Mouse (Mus musculus) gastrocnemius, postnatal 14 days (tissue): ENCODE measurements around the gene Nono. TPM values are rescaled to one million over a fixed set of nuclear protein-coding genes. Genes with fewer than 3 reads are reported as not detected.
"Not testable (repeated sequence)": the region's sequence is repeated elsewhere in the genome, so short reads cannot be mapped to it uniquely, and the experiment has no call there.

Experiments used
- DNase-seq: peaks from one replicate; pipeline ENCODE4 v3.0.0; 2021; ENCODE audit warnings: mixed read lengths
- intact Hi-C: fragments of 180-260 bp; cut with DNase I; formaldehyde crosslinking; loops from one replicate; pipeline ENCODE4 v1.15.1; 2025; ENCODE audit warnings: low total_unique reads
- total RNA-seq, 2 experiments: library from RNA; stranded (reverse); gene quantifications; 2 replicates each; pipeline ENCODE4 v1.2.3; 2021

The Nono gene
- total RNA-seq, 2 experiments from 2014 or later = 63.1 to 68.9 TPM

- intact Hi-C loops = no loop called here
- DNase-seq = no peak
Observed at GRCm38 (mm10) chrX:101451591-101451990, 22.5 kb downstream of the Nono start.

- intact Hi-C loops = no loop called here
- DNase-seq = no peak
Observed at GRCm38 (mm10) chrX:101472202-101472601, 43.1 kb downstream of the Nono start.

DNA sequence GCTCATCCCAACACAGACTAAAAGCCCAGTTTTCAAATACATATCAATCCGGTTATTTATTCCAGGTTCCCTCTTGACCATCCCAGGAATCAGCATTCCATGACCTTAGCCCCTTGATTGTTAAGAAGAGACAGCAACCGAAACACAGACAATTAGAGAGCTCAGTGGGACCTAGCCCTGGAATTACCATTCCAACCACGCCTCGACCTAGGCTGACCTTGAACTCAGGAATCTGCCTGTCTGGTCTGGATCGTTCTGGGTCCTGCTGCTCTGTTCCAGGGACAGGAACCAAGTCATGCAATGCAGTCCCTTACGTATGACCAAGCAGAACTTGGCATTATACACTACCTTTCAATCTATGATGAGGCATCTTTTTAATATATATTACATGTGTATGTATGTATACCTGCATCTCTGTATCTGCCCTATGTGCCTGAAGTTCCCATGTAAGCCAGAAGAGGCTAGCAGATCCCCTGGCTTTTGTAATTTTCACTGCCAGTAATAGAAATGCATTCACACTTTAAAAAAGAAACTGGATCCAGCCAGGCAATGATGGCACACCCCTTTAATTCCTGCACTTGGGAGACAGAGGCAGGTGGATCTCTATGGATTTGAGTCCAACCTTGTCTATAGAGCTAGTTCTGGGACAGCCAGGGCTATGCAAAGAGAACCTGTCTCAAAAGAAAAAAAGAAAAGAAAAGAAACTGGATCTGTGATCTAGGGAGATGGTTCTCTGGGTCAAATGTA is 52.7 kb downstream of the Nono start:
- intact Hi-C loops = no loop called here
- DNase-seq = no peak

DNA sequence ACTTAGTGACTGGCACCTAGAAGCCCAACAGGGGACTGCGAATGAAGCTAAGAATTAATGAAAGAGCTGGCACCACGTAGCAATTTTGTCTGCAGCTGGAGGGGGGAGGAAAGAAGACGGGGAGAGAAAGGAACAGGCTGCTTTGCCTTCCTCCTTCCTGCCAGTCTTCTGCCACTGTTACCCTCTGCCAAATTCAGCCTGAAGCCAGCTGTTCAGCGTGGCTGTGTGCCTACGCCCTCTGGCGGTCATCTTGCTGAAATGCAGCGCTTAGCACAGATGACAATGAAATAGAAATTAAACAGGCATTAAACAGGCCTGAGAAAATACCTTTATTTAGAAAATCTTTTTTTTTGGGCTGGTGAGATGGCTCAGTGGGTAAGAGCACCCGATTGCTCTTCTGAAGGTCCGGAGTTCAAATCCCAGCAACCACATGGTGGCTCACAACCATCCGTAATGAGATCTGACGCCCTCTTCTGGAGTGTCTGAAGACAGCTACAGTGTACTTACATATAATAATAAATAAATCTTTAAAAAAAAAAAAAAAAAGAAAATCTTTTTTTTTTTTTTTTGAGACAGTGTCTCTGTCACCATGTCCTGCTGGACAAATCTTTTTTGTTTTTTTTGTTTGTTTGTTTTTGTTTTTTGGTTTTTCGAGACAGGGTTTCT is 57.5 kb downstream of the Nono start:
- intact Hi-C loops = not testable (repeated sequence)
- peak; percentile 45 for DNase-seq

Other genes starting within 250 kb of the Nono start
- gene Snx12, start 206.8 kb upstream of the Nono start, total RNA-seq = 10 to 100 TPM; 37.3 to 41.3 TPM
- gene Foxo4, start 174.8 kb upstream of the Nono start, total RNA-seq = 10 to 100 TPM; 42.1 to 50.3 TPM
- not detected for gene Gm614, start 165.3 kb upstream of the Nono start, total RNA-seq
- gene Il2rg, start 161.1 kb upstream of the Nono start, total RNA-seq = 1 to 10 TPM; 5.2 to 7.1 TPM
- not detected for gene Gm20489, start 160.3 kb upstream of the Nono start, total RNA-seq
- 10 to 100 TPM; 15.0 to 19.7 TPM for gene Med12, start 155.3 kb upstream of the Nono start, total RNA-seq
- under 1 TPM; 0.18 to 0.66 TPM for gene Nlgn3, start 130.2 kb upstream of the Nono start, total RNA-seq
- 1 to 10 TPM in 1 of 2 experiments, under 1 TPM in 1; 0.38 to 2.5 TPM for gene Gjb1, start 52.9 kb upstream of the Nono start, total RNA-seq
- 1 to 10 TPM; 8.6 to 8.8 TPM for gene Zmym3, start 8.5 kb upstream of the Nono start, total RNA-seq
- 100 to 1,000 TPM; 459 to 479 TPM for gene Itgb1bp2, start 19.8 kb downstream of the Nono start, total RNA-seq
- gene Taf1, start 103.4 kb downstream of the Nono start, total RNA-seq = 1 to 10 TPM; 7.9 to 8.5 TPM
- gene Ogt, start 210.7 kb downstream of the Nono start, total RNA-seq = 10 to 100 TPM; 49.0 to 56.9 TPM